Mouse (Mus musculus) forebrain, embryonic 11.5 days (tissue): Measurements from ENCODE around the gene Mrps16. TPM values are rescaled to one million over a fixed set of nuclear protein-coding genes. Genes with fewer than 3 reads are reported as not detected.

Experiments
- ATAC-seq: fragments of 200-750 bp; cut with Nextera tagmentation; replicated peaks from 2 replicates; pipeline ENCODE4 v1.8.0; 2017; ENCODE audit warnings: moderate TSS enrichment; ENCODE audit not compliant: low FRiP score
- DNase-seq: peaks from one replicate; pipeline ENCODE4 v3.0.0-alpha.2; 2017; ENCODE audit warnings: low spot score
- H3K27ac ChIP-seq: fragments of 300-500 bp; sonication (generic); 2 replicates; pipeline ENCODE4 v1.5.1; 2014; ENCODE audit warnings: low read depth, low read length
- H3K27me3 ChIP-seq: fragments of 300-500 bp; sonication (generic); 2 replicates; pipeline ENCODE4 v1.6.1; 2014; ENCODE audit warnings: mild to moderate bottlenecking, low read length, mixed read lengths; ENCODE audit not compliant: control insufficient read depth, insufficient read depth
- H3K36me3 ChIP-seq: fragments of 300-500 bp; sonication (generic); 2 replicates; pipeline ENCODE4 v1.6.1; 2014; ENCODE audit warnings: mild to moderate bottlenecking, low read length, moderate library complexity, mixed read lengths; ENCODE audit not compliant: control insufficient read depth, insufficient read depth
- H3K4me1 ChIP-seq: fragments of 300-500 bp; sonication (generic); replicated peaks from 2 replicates; pipeline ENCODE4 v1.6.1; 2014; ENCODE audit warnings: low read length, mixed read lengths; ENCODE audit not compliant: control insufficient read depth, insufficient read depth
- H3K4me2 ChIP-seq: fragments of 300-500 bp; sonication (generic); 2 replicates; pipeline ENCODE4 v1.6.1; 2014; ENCODE audit warnings: low read depth, mild to moderate bottlenecking, low read length, moderate library complexity, mixed read lengths; ENCODE audit not compliant: severe bottlenecking
- H3K4me3 ChIP-seq: fragments of 300-500 bp; sonication (generic); 2 replicates; pipeline ENCODE4 v1.5.1; 2014; ENCODE audit warnings: low read depth, low read length
- H3K9ac ChIP-seq: fragments of 300-500 bp; sonication (generic); 2 replicates; pipeline ENCODE4 v1.6.1; 2014; ENCODE audit warnings: low read length
- H3K9me3 ChIP-seq: fragments of 300-500 bp; sonication (generic); 2 replicates; pipeline ENCODE4 v1.6.1; 2016; ENCODE audit warnings: low read length, mixed read lengths; ENCODE audit not compliant: control insufficient read depth
- WGBS: fragments of 180-500 bp; shearing (Covaris S2); extraction: QIAGEN DNeasy Blood & Tissue Kit; methylation state at CpG from one replicate; pipeline ENCODE4 v1.1.7; 2014; 5-methylcytosine and 5-hydroxymethylcytosine counted together
- polyA plus RNA-seq: library from polyadenylated mRNA; unstranded; fragments of >200 nt; fragmentation: Nextera tagmentation; extraction: Ambion mirVana; gene quantifications from 2 replicates; pipeline ENCODE4 v1.2.1, GENCODE M21; 2014

The Mrps16 gene
- polyA plus RNA-seq = 69.7 and 75.5 TPM in 2 replicates

DNA sequence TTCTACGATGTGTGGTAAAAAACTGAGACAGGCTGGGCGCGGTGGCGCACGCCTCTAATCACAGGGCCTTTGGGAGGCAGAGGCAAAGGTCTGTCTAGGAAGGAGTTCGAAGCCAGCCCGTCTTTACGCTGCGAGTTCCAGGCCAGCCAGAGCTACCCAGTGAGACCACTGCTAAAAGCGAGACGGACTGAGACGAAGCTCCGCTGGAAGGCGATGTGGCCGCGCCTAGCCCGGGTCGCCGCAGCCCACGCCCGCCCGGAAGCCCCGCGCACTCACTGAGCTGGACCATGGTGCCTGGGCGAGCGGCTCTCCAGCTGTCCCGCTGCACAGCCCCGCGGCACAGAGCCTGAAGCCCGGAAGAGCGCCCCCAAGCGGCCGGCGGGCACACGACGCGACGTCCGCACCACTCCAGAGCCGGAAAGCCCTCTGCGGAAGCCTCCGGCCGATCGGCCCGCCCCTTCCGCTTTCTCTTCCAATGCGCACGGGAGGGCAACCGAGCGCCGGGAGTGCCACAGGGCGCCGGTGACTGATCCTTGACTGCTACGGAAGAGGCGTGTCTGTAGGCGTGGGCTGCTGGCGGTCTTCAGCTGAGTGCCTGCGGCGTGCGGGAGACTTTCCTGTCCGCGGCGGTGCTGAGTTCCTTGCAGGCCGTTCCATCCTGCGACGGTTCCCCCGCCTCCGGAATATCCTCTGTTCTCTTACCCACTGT lies at the start of gene Mrps16:
Gene Mrps16 (minus strand): TSS at position 430 of the 709 bp plus-strand sequence.
- H3K9me3 ChIP-seq = no peaks in the 10 kb centered on the region
- H3K27me3 ChIP-seq = no peaks in the 10 kb centered on the region
- peak within 1 kb of the TSS; percentile 59 for H3K4me2 ChIP-seq
- WGBS = under 1% methylated on average over 62 of the region's 68 CpGs
- peak; percentile 97 for DNase-seq
- H3K9ac ChIP-seq = peak within 1 kb of the TSS; percentile 87
- H3K4me3 ChIP-seq = peak within 1 kb of the TSS; percentile 49
- no peaks in the 10 kb centered on the region for H3K36me3 ChIP-seq
- ATAC-seq = peak; percentile 96
- H3K27ac ChIP-seq = peak within 1 kb of the TSS; percentile 51
- H3K4me1 ChIP-seq = peaks cover 3% of the 10 kb centered on the region; the same call in 1 of the 2 replicates

DNA sequence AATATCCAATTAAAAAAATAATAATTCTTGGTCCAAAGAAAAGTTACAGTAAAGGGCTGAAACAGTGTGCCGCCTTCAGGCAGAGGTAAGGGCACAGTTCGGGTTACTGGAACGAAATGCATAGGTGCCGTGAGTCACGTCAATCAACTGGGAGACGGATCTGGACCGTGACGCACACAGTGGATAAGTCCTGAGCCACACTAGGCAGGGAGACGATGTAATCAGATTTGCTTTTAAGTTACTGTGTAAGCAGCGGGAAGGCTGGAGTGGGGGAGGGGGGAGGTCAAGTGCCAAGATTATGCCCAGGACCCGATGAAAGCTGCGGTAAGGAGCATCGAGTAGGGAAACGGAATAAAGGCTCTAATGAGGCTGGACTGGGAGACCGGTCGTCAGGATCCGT lies 48.8 kb upstream of the Mrps16 start:
- 73% methylated on average over 17 of the region's 17 CpGs for WGBS

DNA sequence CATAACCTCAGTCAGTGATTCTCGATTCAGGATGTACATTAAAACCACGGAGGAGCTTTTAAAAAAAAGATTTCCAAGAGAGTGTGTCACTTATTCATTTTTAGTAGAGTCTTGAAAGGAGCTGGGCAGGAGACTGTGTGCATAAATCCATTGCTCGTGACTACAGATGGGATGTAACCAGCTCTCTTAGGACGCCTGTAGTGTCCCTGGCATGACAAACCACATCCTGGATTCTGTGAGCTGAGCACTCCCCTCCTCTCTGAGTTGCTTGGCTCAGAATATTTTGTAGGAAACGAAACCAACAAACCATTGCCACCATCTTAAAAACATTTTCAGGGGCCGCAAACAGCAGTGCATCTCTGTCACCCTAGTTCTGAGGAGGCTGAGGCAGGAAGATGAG lies 43.5 kb upstream of the Mrps16 start:
- DNase-seq = no peak
- no peaks in the 10 kb centered on the region for H3K9me3 ChIP-seq
- no peak overlapping the region for H3K9ac ChIP-seq
- H3K4me3 ChIP-seq = no peak overlapping the region
- ATAC-seq = no peak
- H3K4me2 ChIP-seq = no peak overlapping the region
- no peaks in the 10 kb centered on the region for H3K27me3 ChIP-seq
- 72% methylated on average over 6 of the region's 6 CpGs for WGBS
- no peaks in the 10 kb centered on the region for H3K36me3 ChIP-seq
- no peaks in the 10 kb centered on the region for H3K4me1 ChIP-seq
- H3K27ac ChIP-seq = no peak overlapping the region

More for the DNA sequence above, 48.8 kb upstream of the Mrps16 start:
- Histone ChIP-seq H3K9ac (no peak overlapping the region), H3K9me3 (no peaks in the 10 kb centered on the region), H3K4me3 (no peak overlapping the region), H3K36me3 (no peaks in the 10 kb centered on the region), H3K4me1 (no peaks in the 10 kb centered on the region), H3K27me3 (no peaks in the 10 kb centered on the region), H3K4me2 (no peak overlapping the region), H3K27ac (no peak overlapping the region)
- ATAC-seq = no peak
- DNase-seq = no peak

DNA sequence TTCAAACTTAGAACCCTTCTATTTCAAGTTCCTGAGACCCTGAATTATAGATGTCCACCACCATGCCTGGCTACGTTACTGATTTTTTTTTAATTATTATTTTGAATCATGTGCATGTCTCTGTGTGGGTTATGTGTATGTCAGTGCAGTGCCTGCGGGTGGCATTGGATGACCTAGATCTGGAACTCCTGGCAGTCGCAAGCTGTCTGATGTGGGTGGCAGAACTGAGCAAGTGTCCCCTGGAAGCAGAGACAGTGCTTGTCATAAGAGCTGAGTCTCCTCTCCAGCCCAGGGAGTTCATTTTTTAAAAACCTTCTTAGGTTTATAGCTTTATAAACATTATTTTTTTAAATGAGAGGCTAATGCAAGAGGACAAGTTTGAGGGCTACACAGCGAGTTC lies 39.0 kb upstream of the Mrps16 start:
- Histone ChIP-seq H3K27me3 (no peaks in the 10 kb centered on the region), H3K27ac (no peak overlapping the region), H3K4me3 (no peak overlapping the region), H3K4me2 (no peak overlapping the region), H3K9ac (no peak overlapping the region), H3K9me3 (no peaks in the 10 kb centered on the region), H3K36me3 (no peaks in the 10 kb centered on the region), H3K4me1 (no peaks in the 10 kb centered on the region)
- WGBS = 88% methylated on average over 4 of the region's 4 CpGs
- ATAC-seq = no peak
- no peak for DNase-seq

DNA sequence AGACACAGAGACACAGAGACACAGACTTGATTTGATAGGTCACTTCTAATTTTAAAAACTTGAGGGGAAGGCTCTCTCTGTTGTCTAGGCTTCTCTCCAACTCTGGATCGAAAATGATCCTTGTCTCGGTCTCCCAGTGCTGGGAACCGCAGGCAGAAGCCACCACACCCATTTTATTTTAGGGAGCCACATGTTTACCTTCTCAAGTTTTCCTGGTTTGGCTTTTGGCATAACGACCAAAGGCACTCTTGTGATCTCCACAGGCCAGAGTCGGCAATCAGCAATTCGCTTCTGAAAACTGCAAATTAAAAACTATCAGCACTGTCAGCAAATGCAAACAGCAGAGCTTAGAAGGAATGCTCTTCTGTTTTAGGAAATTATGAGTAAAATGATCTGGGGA lies 38.3 kb upstream of the Mrps16 start:
- DNase-seq = no peak
- no peak overlapping the region for H3K9ac ChIP-seq
- ATAC-seq = no peak
- H3K4me3 ChIP-seq = no peak overlapping the region
- H3K27me3 ChIP-seq = no peaks in the 10 kb centered on the region
- no peaks in the 10 kb centered on the region for H3K9me3 ChIP-seq
- H3K4me2 ChIP-seq = no peak overlapping the region
- 84% methylated on average over 6 of the region's 6 CpGs for WGBS
- no peaks in the 10 kb centered on the region for H3K36me3 ChIP-seq
- H3K27ac ChIP-seq = no peak overlapping the region
- H3K4me1 ChIP-seq = no peaks in the 10 kb centered on the region

DNA sequence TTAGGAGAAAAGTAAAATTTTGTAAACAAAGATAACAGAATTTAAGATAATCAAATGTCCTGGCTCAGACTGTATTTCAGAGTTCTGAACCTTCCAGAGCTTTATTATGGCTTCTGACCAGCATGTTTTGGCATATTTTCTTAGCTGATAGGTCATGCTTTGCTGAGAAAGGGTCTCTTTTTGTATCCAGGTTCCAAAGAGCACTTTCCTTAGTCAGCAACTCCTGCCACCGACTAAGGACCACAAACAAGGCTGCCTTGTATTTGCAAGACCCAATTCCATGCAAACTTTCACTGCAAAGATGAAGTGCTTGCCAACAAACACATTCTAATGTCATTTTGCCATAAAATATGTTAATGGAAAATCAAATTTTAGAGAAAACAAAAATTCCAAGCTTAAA lies 36.4 kb upstream of the Mrps16 start:
- no peaks in the 10 kb centered on the region for H3K27me3 ChIP-seq
- DNase-seq (no peak), ATAC-seq (no peak)
- no peak overlapping the region for H3K27ac ChIP-seq
- no peak overlapping the region for H3K4me2 ChIP-seq
- WGBS = 73% methylated on average over 1 of the region's 1 CpGs
- H3K9me3 ChIP-seq = no peaks in the 10 kb centered on the region
- H3K4me1 ChIP-seq = no peaks in the 10 kb centered on the region
- no peaks in the 10 kb centered on the region for H3K36me3 ChIP-seq
- H3K4me3 ChIP-seq = no peak overlapping the region
- H3K9ac ChIP-seq = no peak overlapping the region

DNA sequence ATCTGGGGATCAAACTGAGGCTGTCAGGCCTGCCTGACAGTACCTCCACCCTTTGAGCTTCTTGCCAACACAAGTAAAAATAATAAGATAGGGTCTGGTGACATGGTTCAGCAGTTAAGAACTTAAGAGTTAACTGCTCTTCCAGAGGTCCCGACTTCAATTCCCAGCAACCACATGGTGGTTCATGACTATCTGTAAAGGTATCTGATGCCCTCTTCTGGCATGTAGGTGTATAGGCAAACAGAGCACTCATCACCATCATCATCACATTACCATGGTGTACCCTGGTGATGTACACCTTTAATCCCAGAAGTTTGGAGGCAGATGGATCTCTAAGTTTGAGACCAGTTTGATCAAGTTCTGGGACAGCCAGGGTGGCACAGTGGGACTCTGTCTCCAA lies 35.2 kb upstream of the Mrps16 start:
- no peak for DNase-seq
- Histone ChIP-seq H3K4me2 (no peak overlapping the region), H3K9ac (no peak overlapping the region), H3K27ac (no peak overlapping the region), H3K4me1 (no peaks in the 10 kb centered on the region), H3K36me3 (no peaks in the 10 kb centered on the region), H3K9me3 (no peaks in the 10 kb centered on the region), H3K4me3 (no peak overlapping the region), H3K27me3 (no peaks in the 10 kb centered on the region)
- ATAC-seq = no peak
- 31% methylated on average over 1 of the region's 1 CpGs for WGBS

DNA sequence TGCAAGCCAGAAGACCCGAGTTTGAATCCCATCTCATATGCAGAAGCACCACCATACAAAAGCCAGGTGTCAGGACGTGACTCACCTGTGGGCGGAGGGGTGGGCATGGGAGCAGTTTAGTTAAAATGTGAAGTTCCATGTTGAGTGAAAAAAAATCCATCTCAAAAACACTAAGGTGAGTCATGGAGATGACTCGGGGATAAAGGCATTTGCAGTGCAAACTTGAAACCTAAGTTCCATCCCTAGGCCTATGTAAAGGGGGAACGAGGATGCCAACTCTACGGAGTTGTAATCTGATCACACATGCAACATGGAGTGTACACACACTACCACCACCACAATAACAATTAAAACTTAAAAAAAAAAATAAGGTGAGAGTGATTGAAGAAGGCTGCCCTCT lies 29.6 kb upstream of the Mrps16 start:
- H3K4me1 ChIP-seq = no peaks in the 10 kb centered on the region
- H3K36me3 ChIP-seq = no peaks in the 10 kb centered on the region
- H3K4me2 ChIP-seq = no peak overlapping the region
- no peak for DNase-seq
- no peak overlapping the region for H3K4me3 ChIP-seq
- no peak for ATAC-seq
- no peak overlapping the region for H3K27ac ChIP-seq
- 91% methylated on average over 6 of the region's 6 CpGs for WGBS
- H3K27me3 ChIP-seq = no peaks in the 10 kb centered on the region
- H3K9ac ChIP-seq = no peak overlapping the region
- no peaks in the 10 kb centered on the region for H3K9me3 ChIP-seq

DNA sequence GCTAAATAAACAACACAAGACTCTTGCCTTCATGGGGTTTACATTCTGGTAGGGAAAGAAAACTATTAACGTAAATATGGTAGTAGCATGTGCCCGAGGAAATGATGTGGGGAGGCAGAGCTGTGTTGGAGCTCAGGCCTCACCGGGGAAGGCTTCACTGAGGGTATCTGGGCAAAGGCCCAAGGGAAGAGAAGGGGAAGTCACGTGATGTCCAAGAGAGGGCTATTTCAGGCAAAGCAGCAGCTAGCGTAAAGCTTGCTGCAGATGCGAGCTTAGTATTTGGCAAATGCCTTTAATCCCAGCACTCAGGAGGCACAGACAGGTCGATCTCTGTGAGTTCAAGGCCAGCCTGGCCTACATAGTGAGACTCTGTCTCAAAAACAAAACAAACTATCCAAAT lies 28.8 kb upstream of the Mrps16 start:
- DNase-seq = no peak
- ATAC-seq = no peak
- Histone ChIP-seq H3K27ac (no peak overlapping the region), H3K36me3 (no peaks in the 10 kb centered on the region), H3K4me2 (no peak overlapping the region), H3K4me1 (no peaks in the 10 kb centered on the region), H3K9me3 (no peaks in the 10 kb centered on the region), H3K27me3 (no peaks in the 10 kb centered on the region), H3K4me3 (no peak overlapping the region), H3K9ac (no peak overlapping the region)
- WGBS = 80% methylated on average over 7 of the region's 7 CpGs
